Mouse (Mus musculus) forelimb bud, embryonic 11.5 days (tissue): ENCODE results near the gene 4933415F23Rik.

Experiments used
- DNase-seq: peaks from one replicate; pipeline ENCODE4 v3.0.0-alpha.2; 2012; ENCODE audit warnings: low read depth, low spot score

Gene 4933415F23Rik

GRCm38 (mm10) chr1:23102021-23102420 lies at the start of gene 4933415F23Rik:
Gene 4933415F23Rik (minus strand): TSS chr1:23102253.
- no peak for DNase-seq

DNA sequence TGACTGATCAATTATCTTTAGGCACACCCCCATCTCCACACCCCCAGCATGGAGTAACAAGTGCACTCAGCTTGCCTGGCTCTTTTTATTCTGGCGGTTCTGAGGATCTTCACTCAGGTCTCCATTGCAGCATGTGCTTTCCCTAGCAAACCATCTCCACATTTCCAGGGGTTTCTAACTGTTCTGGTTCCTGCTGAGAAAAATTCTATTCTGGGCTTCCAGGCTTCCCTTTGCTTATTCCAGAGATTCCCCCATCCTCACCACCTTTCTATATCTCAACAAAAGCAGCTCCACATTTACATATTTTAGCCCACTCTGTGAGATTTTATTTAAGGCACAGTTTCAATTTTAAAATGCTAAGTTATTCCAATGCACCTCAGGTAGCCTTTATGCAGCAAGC lies 49.7 kb upstream of the 4933415F23Rik start:
- no peak for DNase-seq

GRCm38 (mm10) chr1:23146198-23146873 lies 44.3 kb upstream of the 4933415F23Rik start:
- no peak for DNase-seq

DNA sequence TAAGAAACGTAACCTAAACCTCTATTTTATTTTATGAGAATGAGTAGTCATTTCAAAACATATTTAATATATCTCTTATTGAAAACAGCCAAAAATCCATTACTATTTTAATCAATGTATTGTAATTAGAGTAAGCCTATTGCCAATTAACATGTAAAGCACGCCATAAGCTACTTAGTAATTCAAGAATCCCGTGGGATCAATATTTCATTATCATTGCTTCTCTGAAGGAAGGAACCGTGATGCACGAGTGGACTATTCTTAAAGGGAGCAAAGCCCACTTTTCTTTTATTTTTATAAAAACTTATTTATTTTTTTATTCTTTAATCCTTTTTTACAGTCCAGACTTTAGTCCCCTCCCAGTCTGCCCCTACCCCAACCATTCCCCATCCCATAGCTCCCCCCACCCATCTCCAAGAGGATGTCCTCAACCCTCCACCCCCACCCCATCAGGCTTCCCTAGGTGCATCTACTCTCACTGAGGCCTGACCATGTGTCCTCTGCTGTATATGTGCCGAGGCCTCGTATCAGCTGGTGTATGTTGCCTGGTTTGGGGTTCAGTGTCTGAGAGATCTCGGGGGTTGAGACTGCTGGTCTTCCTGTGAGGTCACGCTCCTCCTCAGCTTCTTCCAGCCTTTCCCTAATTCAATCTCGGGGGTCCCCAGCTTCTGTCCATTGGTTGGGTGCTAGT lies 39.2 kb upstream of the 4933415F23Rik start:
- no peak for DNase-seq

DNA sequence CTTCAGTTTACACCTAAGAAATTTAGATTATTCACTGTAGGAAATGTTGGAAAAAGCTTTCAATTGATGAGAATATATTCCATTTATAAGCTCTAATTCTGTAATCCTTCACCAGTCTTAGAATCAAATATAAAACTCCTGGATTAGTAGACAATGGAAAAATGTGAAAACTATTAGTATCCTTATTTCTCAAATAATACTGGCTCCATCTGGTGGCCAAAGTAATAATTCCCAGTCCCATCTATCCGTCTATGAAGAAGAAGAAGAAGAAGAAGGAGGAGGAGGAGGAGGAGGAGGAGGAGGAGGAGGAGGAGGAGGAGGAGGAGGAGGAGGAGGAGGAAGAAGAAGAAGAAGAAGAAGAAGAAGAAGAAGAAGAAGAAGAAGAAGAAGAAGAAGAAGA lies 38.5 kb upstream of the 4933415F23Rik start:
- DNase-seq = peak; percentile 24

DNA sequence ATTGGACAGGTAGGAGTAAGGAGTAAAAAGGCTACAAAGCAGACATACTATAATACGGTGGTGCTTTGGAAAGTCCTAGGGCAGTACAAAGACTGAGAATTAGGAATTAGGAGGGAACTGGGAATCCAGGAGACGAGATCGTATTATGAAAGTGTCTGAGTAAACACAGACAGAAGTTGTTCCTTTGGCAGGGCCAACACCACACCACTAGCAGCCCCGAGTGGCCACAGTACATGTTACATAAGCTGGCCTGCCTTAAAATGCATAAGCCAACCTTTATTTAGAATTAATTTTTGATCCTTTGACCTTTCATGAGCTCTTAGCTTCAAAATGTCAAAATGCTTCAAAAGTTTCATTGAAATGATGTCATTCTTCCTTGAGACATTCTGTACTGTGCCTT lies 18.8 kb upstream of the 4933415F23Rik start:
- DNase-seq = no peak

DNA sequence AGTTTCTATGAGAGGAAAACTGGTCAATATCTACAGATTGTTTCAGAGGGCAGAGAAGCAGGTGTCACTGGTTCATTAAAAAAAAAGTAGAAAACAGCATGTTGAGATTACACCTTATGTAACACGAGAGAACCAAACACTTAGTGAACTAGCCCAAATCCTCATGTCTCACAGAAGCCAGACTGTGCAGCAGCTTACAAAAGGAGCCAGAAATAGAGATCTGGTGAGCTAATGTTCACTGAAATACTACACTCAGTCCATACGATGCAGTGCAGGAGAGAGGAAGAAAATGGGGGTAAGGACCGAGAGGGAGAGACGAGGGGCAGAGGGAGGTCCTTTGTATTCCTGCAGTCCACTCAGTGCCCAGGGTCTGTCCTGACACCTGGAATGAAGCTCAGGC lies 17.4 kb upstream of the 4933415F23Rik start:
- no peak for DNase-seq

- DNase-seq = no peak
These were observed 15.4 kb upstream of the 4933415F23Rik start for GRCm38 (mm10) chr1:23117423-23117822.

DNA sequence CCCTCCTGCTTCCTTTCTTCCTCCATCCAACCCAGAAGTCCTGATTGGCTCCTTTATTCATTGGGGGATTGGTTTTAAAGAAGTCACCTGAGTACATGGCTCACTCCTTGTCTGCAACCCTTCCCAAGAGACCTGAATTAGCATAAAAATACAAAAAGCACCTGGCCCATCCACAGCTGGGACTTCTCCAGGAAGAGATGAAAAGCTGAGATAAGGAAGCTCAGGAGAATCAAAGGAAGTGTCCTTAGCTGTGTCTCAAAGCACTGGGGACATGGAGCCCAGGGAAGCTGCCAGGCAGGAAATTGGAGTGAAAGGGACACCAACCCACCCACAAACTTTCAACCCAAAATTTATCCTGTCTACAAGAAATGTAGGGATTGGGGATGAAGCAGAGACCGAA lies 7.1 kb upstream of the 4933415F23Rik start:
- DNase-seq = no peak

- no peak for DNase-seq
These were observed 828 bp upstream of the 4933415F23Rik start for GRCm38 (mm10) chr1:23102881-23103280.

DNA sequence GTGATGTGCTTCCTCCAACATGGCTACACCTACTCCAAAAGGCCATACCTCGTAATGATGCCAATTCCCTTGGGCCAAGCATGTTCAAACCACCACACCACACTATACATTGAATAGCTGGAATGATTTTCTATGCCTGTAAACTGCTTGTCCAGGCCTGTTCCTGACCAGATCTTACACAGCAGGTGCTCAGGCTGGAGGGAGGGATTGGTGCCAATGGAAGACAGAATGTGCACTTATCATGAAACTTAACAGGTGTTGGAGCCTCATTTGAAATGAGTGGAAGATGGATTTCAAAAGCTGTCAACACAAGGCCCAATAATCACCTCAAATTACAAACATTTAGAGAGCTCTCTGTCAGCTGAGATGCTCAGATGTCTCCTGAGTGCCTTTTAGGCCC lies 2.3 kb downstream of the 4933415F23Rik start:
- DNase-seq = no peak

GRCm38 (mm10) chr1:23098451-23098850 lies 3.6 kb downstream of the 4933415F23Rik start:
- no peak for DNase-seq

DNA sequence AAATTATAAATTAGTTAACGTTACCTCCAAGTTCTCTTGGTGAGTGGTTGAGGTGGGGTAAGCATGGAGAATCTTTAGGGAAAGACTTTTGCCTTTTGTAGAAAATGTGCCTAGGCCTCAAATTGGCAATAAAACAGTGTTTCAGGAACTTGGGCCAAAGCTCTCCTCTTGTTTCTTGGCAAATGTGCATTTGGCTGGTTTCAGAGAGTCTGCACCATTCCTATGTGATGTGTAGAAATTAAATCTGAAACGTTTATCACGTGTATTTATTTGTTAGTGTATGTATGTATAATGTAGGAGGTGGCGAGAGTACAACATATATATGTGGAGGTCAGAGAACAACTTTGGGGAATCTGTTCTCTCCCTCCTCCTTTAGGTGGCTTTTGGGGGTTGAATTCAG lies 4.1 kb downstream of the 4933415F23Rik start:
- no peak for DNase-seq

DNA sequence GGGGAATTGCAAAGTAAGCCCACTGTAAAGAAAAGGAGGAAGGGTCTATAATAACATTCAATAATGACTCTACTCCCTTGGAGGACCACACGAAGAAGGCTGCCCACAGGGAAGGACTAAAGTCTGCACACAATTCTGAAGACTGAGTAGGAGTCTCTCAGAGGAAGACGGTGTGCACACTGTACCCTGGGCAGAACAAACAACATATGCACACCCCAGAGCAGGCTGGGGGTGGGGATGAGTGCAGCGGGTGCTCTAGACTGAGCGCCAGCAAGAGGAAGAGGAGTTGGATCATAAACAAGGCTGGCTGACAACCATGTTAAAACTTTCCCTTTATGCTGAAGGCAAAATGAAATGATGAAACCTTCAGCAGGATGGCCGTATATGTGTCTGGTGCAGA lies 34.3 kb downstream of the 4933415F23Rik start:
- no peak for DNase-seq

DNA sequence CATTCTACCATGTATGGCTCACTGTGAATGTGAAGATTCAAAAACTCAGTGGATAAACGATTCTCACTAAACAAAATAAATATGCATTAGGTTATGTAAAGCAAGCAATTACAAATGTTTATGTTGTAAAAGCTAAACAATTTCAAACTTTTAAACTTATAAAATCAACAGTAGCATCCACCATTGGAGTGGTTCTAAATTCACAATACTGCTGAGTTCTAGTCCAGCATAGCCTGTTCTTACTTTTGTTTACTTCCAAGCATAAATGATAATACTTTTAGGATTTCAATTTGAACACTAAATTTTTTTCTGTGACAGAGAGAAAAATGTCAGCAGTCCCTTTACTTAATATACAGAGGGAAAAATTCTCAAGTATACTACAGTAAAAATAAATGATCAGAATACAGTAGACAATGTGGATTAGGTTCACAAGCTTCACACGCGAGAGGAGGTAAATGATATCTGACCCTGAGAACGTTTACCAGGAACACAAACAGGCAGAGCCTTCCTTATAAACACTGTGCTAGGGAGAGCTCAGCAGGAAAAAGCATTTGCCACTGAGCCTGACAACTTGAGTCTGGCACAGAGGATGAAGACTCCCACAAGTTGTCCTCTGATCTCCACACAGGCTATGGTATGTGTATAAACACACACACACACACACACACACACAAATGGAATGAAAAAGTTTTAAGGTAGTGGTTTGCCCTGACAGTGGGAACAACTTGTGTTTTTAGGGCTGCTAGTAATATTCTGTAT lies 37.2 kb downstream of the 4933415F23Rik start:
- no peak for DNase-seq

DNA sequence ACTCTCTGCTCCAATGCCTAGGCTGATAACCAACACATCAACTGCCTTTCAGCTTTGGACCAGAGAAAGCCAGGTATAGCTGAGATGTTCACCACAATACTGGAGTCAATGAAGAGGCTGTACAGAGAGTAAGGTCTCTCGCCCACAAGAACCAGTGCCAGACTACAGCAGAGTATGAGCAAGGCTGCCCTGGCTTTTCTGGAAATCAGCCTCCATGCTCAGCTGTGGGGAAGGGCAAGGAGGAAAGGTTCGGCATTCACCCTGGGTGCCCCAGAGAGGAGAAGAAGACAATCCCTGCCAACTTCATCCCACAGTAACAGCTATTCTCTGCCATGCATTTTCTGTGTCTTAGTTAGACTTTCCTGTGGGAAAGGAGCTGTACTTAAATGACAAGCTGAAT lies 38.1 kb downstream of the 4933415F23Rik start:
- no peak for DNase-seq

DNA sequence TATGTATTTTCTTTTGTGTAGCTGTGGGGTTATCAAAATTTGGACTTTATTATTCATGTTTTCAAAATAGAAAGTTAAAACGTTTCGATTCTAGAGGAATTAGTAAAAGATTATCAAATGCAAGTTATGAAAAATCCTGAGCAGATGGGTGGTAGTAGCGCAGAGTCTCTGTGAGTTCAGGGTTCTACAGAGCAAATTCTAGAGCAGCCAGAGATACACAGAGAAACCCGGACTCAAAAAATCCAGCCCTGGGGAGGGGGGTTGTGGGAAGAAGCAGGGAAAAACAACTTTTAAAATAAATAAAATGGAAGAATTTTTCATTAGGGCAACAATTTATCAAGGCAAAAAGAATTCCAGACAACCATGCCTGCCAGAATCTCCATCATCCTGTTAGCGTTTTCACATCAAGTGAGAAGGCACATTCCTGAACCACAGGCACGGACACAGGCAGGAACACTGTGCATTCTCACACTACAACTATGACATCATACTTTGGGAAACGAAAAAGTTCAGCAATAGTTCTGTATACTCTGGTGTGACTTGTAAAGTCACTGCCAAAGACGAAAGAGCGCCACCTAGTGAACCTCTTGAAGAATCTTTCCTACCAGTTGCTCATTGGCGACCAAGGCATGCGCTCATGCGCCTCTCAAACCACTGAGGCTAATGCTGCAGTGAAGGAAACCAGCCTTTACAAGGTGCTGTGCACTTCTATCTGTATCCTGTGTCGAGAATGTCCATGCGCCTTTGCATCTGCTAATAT lies 40.3 kb downstream of the 4933415F23Rik start:
- peak; percentile 82 for DNase-seq

- DNase-seq = no peak
These were observed 42.0 kb downstream of the 4933415F23Rik start for GRCm38 (mm10) chr1:23060056-23060455.
